Mouse (Mus musculus): ENCODE results near the gene Ncapd2.
A peak's percentile ranks its signal among the peaks of the same experiment; 100 is the strongest.

The Ncapd2 gene

DNA sequence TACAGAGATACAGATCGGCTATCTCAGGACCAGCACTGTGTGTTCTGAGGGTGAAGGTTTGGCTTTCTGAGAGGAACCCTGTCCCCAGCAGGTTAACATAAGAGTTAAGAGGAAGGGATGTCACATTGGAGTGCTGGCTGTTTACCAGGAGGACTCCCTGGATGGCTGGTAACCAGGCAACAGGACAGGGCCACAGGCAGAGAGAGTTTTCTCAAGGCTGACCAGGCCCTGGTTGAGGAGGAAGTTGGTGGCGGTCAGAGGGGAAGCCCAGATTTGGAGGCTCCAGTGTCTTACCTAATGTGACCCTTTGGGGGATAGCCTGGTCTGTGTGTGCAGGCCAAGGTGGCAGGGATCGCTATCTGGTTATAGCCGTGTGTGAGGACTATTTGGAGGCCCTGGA is 44.7 kb downstream of the Ncapd2 start:
- no peak for DNase-seq (ENCODE audit: low spot score)

DNA sequence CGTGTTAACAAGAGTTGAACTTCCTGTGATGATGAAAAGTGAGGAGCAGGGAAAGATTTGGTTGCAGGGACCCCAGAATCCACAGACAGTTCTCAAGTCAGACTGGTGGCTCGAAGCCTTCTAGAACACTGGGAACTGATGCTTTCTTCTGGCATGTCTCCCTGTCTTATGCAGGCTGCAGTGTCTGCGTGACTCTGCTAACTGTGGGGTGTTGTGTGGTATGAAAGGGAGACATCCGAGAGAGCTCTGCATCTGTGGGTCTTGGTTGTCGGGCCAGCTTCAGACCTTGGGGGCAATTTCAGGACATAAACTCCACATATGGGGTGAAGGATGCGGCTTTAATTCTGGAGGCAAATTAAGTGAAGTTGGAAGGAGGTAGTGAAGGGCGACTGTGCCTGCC is 45.4 kb downstream of the Ncapd2 start:
- no peak for DNase-seq (ENCODE audit: low spot score)

DNA sequence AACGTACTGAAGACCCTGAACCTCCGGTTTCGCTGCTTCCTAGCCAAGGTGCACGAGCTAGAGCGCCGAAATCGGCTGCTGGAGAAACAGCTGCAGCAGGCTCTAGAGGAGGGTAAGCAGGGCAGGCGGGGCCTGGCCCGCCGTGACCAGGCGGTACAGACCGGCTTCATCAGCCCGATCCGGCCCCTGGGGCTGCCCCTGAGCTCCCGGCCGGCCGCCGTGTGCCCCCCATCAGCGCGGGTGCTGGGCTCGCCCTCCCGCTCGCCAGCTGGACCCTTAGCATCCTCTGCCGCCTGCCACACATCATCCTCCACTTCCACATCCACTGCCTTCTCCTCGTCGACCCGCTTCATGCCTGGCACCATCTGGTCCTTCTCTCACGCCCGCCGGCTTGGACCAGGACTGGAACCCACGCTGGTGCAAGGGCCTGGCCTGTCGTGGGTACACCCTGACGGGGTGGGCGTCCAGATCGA is 46.0 kb downstream of the Ncapd2 start:
- no peak for DNase-seq (ENCODE audit: low spot score)

DNA sequence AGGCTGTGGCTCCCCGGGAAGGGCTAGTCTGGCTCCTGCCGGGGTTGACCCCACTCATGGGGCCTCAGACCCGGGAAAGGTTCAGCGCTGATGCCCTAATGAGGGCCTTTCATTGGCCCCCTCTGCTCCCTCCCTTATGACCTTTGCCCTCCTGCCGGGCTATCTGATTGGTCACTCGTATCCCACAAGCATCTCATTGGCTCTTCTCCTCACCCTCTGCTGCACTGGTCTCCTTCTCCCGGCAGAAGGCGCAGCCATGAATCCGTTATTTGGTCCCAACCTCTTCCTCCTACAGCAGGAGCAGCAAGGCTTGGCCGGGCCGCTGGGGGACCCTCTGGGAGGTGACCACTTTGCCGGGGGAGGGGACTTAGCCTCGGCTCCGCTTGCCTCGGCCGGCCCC is 46.5 kb downstream of the Ncapd2 start, which contains the start of gene Iffo1:
TSS of gene Iffo1 (plus strand) at position 241 of the 400 bp plus-strand sequence.
- DNase-seq (ENCODE audit: low spot score): peak; percentile 70

- no peak for DNase-seq (ENCODE audit: low spot score)
Measured at GRCm38 (mm10) chr6:125143904-125144303, 47.6 kb downstream of the Ncapd2 start.

- DNase-seq (ENCODE audit: low spot score): no peak
Measured at GRCm38 (mm10) chr6:125143128-125143527, 48.4 kb downstream of the Ncapd2 start.

- no peak for DNase-seq (ENCODE audit: low spot score)
Measured at GRCm38 (mm10) chr6:125142436-125142835, 49.1 kb downstream of the Ncapd2 start.

- DNase-seq (ENCODE audit: low spot score): no peak
Measured at GRCm38 (mm10) chr6:125139747-125140146, 51.8 kb downstream of the Ncapd2 start.

- no peak for DNase-seq (ENCODE audit: low spot score)
Measured at GRCm38 (mm10) chr6:125137002-125137671, 54.4 kb downstream of the Ncapd2 start.

DNA sequence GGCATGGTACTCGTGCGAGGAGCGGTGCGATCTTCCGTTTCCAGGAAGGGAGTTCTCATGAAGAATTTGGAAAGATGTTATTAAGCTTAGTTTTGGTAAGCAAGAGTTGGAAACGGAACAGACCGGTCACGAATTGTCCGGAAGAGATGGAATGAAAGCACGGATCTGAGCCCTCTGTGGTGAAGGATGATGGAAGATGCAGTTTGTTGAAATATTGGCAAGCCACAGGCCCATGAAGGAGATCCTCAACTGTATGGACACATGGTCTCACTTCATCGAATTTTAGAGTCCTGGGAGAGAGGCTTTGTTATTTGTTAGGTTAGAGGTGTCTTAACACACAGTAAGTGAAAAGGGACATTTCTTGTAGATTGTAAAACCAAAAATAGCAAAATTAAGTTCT is 59.0 kb downstream of the Ncapd2 start:
- no peak for DNase-seq (ENCODE audit: low spot score)

DNA sequence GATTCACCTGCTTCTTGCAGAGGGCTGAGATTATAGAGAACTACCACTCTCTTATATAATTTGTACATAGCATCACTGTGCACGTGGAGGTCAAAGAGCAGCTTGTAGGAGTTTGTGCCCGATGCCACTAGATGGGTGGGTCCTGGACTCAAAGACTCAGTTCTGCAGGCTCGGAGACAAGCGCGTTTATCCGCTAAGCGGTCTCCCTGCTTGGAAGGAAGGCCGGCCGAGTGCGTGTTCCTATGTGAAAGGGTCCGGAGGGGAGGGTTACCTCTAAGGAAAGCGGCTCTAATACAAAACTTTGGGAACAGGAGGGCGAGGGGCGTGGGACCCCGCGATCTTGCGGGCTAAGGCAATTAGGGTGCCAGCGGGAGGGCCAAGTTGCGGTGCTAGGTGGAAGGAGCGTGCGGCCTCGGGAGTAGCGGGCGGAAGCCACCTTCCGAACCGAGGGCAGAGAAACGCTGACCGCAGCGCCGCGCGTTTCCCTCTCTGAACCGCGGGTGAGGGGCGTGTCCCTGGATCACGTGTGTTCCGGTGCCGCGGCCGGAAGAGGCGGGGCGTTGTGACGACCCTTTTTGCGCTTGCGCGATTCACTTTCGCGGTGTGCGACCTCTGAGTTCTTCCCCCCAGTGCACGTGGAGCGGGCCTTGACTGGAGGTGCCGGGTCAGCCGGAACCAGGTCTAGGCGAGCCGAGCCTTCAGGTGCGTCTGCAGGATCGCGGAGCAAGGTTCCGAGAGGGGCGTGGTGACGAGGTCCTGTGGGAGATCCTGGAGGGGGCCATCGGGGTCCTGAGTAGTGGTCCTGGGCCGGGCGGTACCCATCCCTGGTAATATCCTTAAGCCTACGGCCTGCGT is 60.0 kb downstream of the Ncapd2 start, which contains the start of gene Nop2:
TSS of gene Nop2 (plus strand) at position 608 of the 855 bp plus-strand sequence.
- DNase-seq (ENCODE audit: low spot score): peak; percentile 88

- no peak for DNase-seq (ENCODE audit: low spot score)
Measured at GRCm38 (mm10) chr6:125129710-125130402, 61.6 kb downstream of the Ncapd2 start.

DNA sequence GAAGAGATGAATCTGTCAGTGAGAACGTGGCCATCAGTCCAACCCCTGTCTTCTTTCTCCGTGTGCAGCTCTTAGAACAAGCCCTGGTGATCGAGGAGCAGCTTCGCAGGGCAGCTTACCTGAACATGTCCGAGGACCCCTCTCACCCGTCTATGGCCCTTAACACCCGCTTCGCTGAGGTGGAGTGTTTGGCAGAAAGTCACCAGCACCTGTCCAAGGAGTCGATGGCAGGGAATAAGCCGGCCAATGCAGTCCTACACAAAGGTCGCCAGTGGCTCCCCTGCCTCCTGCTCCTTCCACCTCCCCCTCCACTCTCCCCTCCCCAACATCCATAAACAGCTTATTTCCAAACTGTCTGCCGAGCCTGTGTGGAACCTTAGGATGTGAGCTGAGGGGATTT is 62.8 kb downstream of the Ncapd2 start:
- no peak for DNase-seq (ENCODE audit: low spot score)

DNA sequence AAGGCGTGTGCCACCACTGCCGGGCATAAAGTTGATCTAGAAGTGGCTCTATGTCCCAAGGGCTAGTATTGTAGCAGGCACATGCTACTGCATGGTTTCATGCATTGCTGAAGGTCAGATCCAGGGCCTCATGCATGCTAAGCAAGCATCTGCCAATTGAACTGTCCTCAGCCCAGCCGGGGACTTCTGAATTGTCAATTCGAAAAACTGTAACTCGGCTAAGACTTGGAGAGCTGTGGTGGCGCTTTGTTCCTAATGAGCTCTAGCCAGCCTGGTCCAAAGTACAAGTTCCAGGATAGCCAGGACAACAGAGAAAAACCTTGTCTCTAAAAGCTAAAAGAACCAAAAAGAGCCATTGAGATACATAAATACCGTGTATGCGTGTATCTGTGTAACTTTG is 72.1 kb downstream of the Ncapd2 start:
- DNase-seq (ENCODE audit: low spot score): no peak

All from urinary bladder, postnatal 25 days (tissue).